Mouse (Mus musculus) lung, postnatal 0 days (tissue): ENCODE data around the gene Patz1. TPM values are rescaled to one million over a fixed set of nuclear protein-coding genes. Genes with fewer than 3 reads are reported as not detected.

Experiments used
- ATAC-seq: fragments of 200-750 bp; cut with Nextera tagmentation; 2 replicates; pipeline ENCODE4 v1.8.0; 2017; ENCODE audit warnings: moderate library complexity
- DNase-seq: peaks from one replicate; pipeline ENCODE4 v3.0.0-alpha.2; 2016; ENCODE audit warnings: low spot score
- H3K27ac ChIP-seq: fragments of 300-500 bp; sonication (generic); 2 replicates; pipeline ENCODE4 v1.5.1; 2014; ENCODE audit warnings: antibody characterized with exemption, mild to moderate bottlenecking, low read length, mixed read lengths
- H3K27me3 ChIP-seq: fragments of 300-500 bp; sonication (generic); replicated peaks from 2 replicates; pipeline ENCODE4 v1.6.1; 2014; ENCODE audit warnings: low read length, mixed read lengths; ENCODE audit not compliant: insufficient read depth
- H3K36me3 ChIP-seq: fragments of 300-500 bp; sonication (generic); 2 replicates; pipeline ENCODE4 v1.6.1; 2014; ENCODE audit warnings: low read length, mixed read lengths; ENCODE audit not compliant: insufficient read depth
- H3K4me1 ChIP-seq: fragments of 300-500 bp; sonication (generic); 2 replicates; pipeline ENCODE4 v1.6.1; 2014; ENCODE audit warnings: antibody characterized with exemption, low read depth, low read length, mixed read lengths; ENCODE audit not compliant: insufficient read depth
- H3K4me2 ChIP-seq: fragments of 300-500 bp; sonication (generic); replicated peaks from 2 replicates; pipeline ENCODE4 v1.6.1; 2014; ENCODE audit warnings: low read depth, mild to moderate bottlenecking, low read length, moderate library complexity, mixed read lengths
- H3K4me3 ChIP-seq: fragments of 300-500 bp; sonication (generic); 2 replicates; pipeline ENCODE4 v1.5.1; 2014; ENCODE audit warnings: low read depth, low read length
- H3K9ac ChIP-seq: fragments of 300-500 bp; sonication (generic); replicated peaks from 2 replicates; pipeline ENCODE4 v1.6.1; 2014; ENCODE audit warnings: low read depth, mild to moderate bottlenecking
- H3K9me3 ChIP-seq: fragments of 300-500 bp; sonication (generic); 2 replicates; pipeline ENCODE4 v1.6.1; 2016; ENCODE audit warnings: low read length, mixed read lengths
- CTCF ChIP-seq: IDR thresholded peaks from 2 replicates; pipeline ENCODE4 v1.5.1; 2016; ENCODE audit warnings: antibody characterized with exemption, mild to moderate bottlenecking
- EP300 ChIP-seq: IDR thresholded peaks from 2 replicates; pipeline ENCODE4 v1.6.1; 2016; ENCODE audit warnings: antibody characterized with exemption, mild to moderate bottlenecking, control low read depth
- WGBS: fragments of 180-500 bp; shearing (Covaris S2); extraction: QIAGEN DNeasy Blood & Tissue Kit; methylation state at CpG from one replicate; pipeline ENCODE4 v1.1.7; 2014; 5-methylcytosine and 5-hydroxymethylcytosine counted together
- polyA plus RNA-seq: library from polyadenylated mRNA; unstranded; fragments of >200 nt; fragmentation: Nextera tagmentation; extraction: Ambion mirVana; gene quantifications from 2 replicates; pipeline ENCODE4 v1.2.1, GENCODE M21; 2015

Gene Patz1
- polyA plus RNA-seq, 1 experiment from 2014 or later: 23.2 TPM

DNA sequence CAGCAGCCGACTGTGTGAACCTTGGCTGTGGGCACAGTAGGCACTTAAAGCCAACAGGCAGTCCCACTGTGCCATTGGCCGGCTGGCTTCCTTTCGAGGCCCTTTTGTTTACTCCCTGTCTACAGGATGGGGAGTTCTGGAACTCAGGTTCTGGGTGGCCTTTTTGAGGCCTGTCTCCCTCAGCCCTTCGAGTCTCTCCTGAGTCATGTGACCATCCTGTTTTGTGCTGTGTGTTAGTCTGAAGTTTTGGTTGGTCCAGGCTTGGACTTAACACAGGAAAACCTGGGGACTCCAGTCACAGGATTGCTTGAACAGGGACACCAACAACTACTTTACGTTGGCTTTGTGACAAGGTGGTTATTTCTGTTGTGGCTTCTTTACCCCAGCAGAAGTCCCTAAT is 7.4 kb downstream of the Patz1 start:
- TF ChIP-seq EP300 (no peak), CTCF (no peak)
- H3K27me3 ChIP-seq: no peaks in the 10 kb centered on the region
- 41% methylated on average over 5 of the region's 5 CpGs for WGBS
- no peak overlapping the region for H3K4me3 ChIP-seq
- ATAC-seq (no peak), DNase-seq (no peak)
- peaks cover 18% of the 10 kb centered on the region; the same call in 1 of the 2 replicates for H3K36me3 ChIP-seq
- peaks cover 27% of the 10 kb centered on the region for H3K4me1 ChIP-seq
- no peak overlapping the region for H3K9ac ChIP-seq
- no peak overlapping the region for H3K27ac ChIP-seq
- H3K4me2 ChIP-seq: no peak overlapping the region
- H3K9me3 ChIP-seq: no peaks in the 10 kb centered on the region

DNA sequence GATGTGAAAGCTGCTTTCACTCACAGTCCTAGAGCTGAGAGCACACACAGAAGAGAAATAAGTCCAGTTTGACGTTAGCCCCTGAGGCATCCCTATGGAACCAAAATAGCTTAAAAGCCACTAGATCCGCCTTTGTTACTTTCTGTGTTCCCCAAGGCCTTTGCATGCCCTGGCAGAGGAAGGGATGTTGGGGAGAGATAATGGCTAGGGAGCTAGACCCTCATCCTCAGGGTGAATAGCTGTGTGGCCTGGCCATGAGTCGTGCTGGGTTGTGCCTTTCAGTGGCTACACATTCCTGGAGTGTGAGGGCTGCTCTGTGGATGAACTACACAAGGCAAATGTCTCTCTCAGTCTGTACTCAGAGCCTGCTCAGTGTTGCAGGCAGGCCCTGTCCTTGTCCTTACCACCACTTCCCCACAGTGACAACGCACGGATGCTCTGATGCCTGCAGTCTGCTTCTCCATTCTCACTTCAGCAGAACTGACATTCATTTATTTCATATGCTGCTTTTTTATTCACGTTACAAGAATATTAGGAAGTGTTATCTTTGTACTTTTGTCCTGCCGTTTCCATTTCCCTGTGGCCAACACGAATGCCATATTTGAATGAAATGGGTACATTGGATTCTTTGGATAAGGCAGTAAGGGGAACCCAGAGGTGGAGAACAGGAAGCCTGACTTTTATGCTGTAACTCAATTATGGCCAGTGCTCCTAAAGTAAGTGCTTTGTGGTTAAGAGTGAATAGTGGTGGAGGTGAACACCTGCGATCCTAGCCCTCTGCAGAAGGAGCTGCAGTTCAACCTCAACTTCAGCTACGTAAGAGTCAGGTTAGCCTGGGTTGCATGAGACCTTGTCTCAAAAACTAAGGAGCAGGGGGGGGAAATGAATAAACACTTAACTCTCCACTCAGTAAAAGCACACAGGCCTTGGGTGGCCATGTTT is 9.5 kb downstream of the Patz1 start:
- Histone ChIP-seq H3K36me3 (peaks cover 22% of the 10 kb centered on the region; the same call in 1 of the 2 replicates), H3K27ac (no peak overlapping the region), H3K4me3 (no peak overlapping the region), H3K9me3 (no peaks in the 10 kb centered on the region), H3K9ac (no peak overlapping the region), H3K27me3 (no peaks in the 10 kb centered on the region), H3K4me1 (peaks cover 12% of the 10 kb centered on the region), H3K4me2 (no peak overlapping the region)
- DNase-seq: peak; percentile 32
- TF ChIP-seq EP300 (no peak), CTCF (no peak)
- WGBS: 72% methylated on average over 10 of the region's 10 CpGs
- ATAC-seq: no peak

DNA sequence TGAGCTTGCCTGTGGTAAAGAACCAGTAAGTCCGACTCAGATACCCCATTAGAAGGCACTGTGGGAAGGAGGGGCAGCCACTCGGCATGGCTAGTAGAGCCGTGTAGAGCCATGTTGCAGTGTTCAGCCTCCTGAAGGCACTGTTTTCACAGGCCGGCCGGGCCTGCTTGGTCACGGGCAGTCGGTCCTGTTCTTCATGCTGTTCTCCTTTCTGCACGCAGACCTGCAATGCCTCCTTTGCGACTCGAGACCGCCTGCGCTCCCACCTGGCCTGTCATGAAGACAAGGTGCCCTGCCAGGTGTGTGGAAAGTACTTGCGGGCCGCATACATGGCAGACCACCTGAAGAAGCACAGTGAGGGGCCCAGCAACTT is 10.1 kb downstream of the Patz1 start:
- Histone ChIP-seq H3K9ac (no peak overlapping the region), H3K9me3 (no peaks in the 10 kb centered on the region), H3K27me3 (no peaks in the 10 kb centered on the region), H3K4me3 (no peak overlapping the region), H3K4me1 (peaks cover 8% of the 10 kb centered on the region), H3K27ac (no peak overlapping the region), H3K36me3 (peaks cover 18% of the 10 kb centered on the region; the same call in 1 of the 2 replicates), H3K4me2 (no peak overlapping the region)
- no peak for DNase-seq
- no peak for ATAC-seq
- no peak for TF ChIP-seq EP300
- no peak for TF ChIP-seq CTCF
- 80% methylated on average over 14 of the region's 14 CpGs for WGBS

DNA sequence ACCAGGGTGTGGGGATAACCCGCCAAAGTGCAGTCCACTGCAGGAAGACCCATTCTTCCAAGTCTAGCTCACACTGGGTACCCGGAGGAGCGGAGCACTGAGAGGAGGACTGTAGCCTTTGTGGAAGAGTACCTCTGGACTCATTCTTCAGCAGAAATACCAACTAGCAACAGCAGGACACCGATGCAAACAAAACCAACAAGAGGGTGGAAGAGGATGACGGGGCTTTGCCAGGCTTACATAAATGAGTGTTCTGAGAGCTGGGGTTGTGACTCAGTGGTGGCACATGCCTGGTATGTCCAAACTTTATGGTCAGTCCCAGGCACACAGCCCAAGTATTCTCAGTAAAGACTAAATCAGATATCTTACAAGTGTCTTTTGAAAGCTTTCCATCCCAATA is 12.4 kb downstream of the Patz1 start:
- Histone ChIP-seq H3K4me1 (peaks cover 8% of the 10 kb centered on the region; the same call in 1 of the 2 replicates), H3K4me2 (no peak overlapping the region), H3K4me3 (no peak overlapping the region), H3K9me3 (no peaks in the 10 kb centered on the region), H3K27me3 (no peaks in the 10 kb centered on the region), H3K36me3 (peaks cover 17% of the 10 kb centered on the region; the same call in 1 of the 2 replicates), H3K9ac (no peak overlapping the region), H3K27ac (no peak overlapping the region)
- no peak for ATAC-seq
- 86% methylated on average over 5 of the region's 5 CpGs for WGBS
- no peak for DNase-seq
- TF ChIP-seq CTCF (no peak), EP300 (no peak)

DNA sequence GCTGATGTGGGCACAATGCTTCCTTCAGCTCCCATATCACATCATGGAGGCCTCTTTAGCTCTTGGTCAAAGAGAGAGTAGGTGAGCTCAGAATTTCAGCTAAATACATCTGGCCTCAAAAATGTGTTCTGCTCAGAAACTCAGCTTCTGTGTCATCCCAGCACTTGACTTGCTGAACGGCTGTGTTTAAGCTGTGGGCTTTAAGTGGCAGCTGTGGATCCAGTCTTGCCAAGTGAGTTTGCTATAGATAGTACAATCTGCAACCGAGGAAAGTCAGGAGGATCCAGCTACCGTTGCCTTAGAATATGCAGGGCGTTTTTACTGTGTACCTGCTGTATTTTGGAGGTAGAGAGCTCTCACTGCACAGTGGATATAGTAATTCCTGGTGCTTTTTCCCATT is 13.7 kb downstream of the Patz1 start:
- Histone ChIP-seq H3K27me3 (no peaks in the 10 kb centered on the region), H3K4me1 (peaks cover 8% of the 10 kb centered on the region; the same call in 1 of the 2 replicates), H3K9ac (no peak overlapping the region), H3K4me3 (no peak overlapping the region), H3K4me2 (no peak overlapping the region), H3K36me3 (peaks cover 29% of the 10 kb centered on the region; the same call in 1 of the 2 replicates), H3K27ac (peak overlapping the region; percentile 61; the same call in 1 of the 2 replicates), H3K9me3 (no peaks in the 10 kb centered on the region)
- TF ChIP-seq CTCF (no peak), EP300 (no peak)
- DNase-seq (peak; percentile 9), ATAC-seq (peak; percentile 13; the same call in 1 of the 2 replicates)
- WGBS: 55% methylated on average over 4 of the region's 4 CpGs

DNA sequence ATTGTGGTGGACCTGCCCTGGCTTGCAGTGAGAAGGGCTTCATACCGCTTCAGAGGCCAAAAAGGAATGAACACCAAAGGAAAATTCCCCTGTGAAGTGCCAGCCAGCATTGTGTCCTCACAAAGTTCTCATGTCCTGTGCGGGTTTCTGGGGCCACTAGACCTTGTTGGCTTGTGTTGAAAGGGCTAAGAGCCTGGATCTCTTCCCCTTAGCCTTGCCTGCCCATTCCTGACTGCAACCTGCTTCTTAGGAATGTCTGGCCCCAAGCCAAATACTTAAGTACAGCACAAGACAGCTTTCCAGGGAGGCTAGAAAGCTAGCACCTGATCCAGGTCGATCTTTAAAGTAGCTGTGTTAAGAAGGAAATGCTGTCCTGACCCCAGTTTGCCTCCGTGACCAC is 14.1 kb downstream of the Patz1 start:
- H3K4me1 ChIP-seq: peaks cover 5% of the 10 kb centered on the region; the same call in 1 of the 2 replicates
- H3K27me3 ChIP-seq: no peaks in the 10 kb centered on the region
- ATAC-seq (peak; percentile 92), DNase-seq (peak; percentile 92)
- peaks cover 25% of the 10 kb centered on the region; the same call in 1 of the 2 replicates for H3K36me3 ChIP-seq
- no peak overlapping the region for H3K9ac ChIP-seq
- no peak overlapping the region for H3K4me2 ChIP-seq
- no peak overlapping the region for H3K4me3 ChIP-seq
- TF ChIP-seq CTCF: no peak
- peak; percentile 45; the same call in 1 of the 2 replicates for TF ChIP-seq EP300
- WGBS: 52% methylated on average over 4 of the region's 4 CpGs
- H3K27ac ChIP-seq: peak overlapping the region; percentile 61; the same call in 1 of the 2 replicates
- H3K9me3 ChIP-seq: no peaks in the 10 kb centered on the region
